Comparison of ENCODE assay signal across 29 mouse cellular contexts in genomic region chr3:149226723-149227122, GRCm38 (mm10).
A peak's percentile ranks its signal among the peaks of the same experiment; 100 is the strongest.
DNase-seq lines count a peak whose midpoint lies in the region; ATAC-seq and TF ChIP-seq lines count a peak whose summit lies in the region.
"Had no signal": no experiment of that assay in that cellular context is flagged by ENCODE, and none has a peak within 500 bp of the region (broad histone marks: within the 10 kb centered on the region; RNA-seq: fewer than 3 reads in every experiment).

No protein-coding gene starts in this region.

- no peak overlapping the region for H3K4me3 ChIP-seq in heart, embryonic 10.5 days
- H3K4me3 ChIP-seq in MEL (ENCODE audit: control insufficient read depth in 1 of 2, insufficient read depth in 1 of 2, low read depth in 2 of 2, low read length in 2 of 2) = peak overlapping the region in 1 of 2 experiments; percentile 4; a peak in 1 of 4 replicates
- no peak overlapping the region for H3K4me3 ChIP-seq in liver, embryonic 16.5 days (ENCODE audit: low read depth, low read length)
- no peak overlapping the region for H3K4me3 ChIP-seq in thymus, adult 2 months (ENCODE audit: control insufficient read depth, insufficient read depth, low read length)
- H3K4me3 ChIP-seq: embryonic facial prominence, embryonic 12.5 days; erythroblast, embryonic 14.5 days; forebrain, embryonic 15.5 days; heart, adult 2 months; heart, embryonic 15.5 days; hindbrain, embryonic 10.5 days; intestine, embryonic 15.5 days; limb, embryonic 15.5 days; megakaryocyte, embryonic 14.5 days had no signal

- no peak overlapping the region for H3K9ac ChIP-seq in MEL (ENCODE audit: control insufficient read depth, low read depth, low read length, poor library complexity, severe bottlenecking)
- no peak overlapping the region; the same call in 1 of the 2 replicates for H3K9ac ChIP-seq in liver, embryonic 16.5 days (ENCODE audit: low read depth, low read length)
- H3K9ac ChIP-seq: embryonic facial prominence, embryonic 12.5 days; forebrain, embryonic 15.5 days; heart, embryonic 15.5 days; intestine, embryonic 15.5 days; limb, embryonic 15.5 days had no signal

- H3K4me1 ChIP-seq in heart, embryonic 10.5 days = no peaks in the 10 kb centered on the region
- H3K4me1 ChIP-seq in MEL (ENCODE audit: control insufficient read depth in 1 of 2, insufficient read depth in 2 of 2, low read length in 2 of 2) = peaks cover 7 to 9% of the 10 kb centered on the region in 2 experiments
- H3K4me1 ChIP-seq in liver, embryonic 16.5 days (ENCODE audit: control insufficient read depth, low read depth, low read length) = no peaks in the 10 kb centered on the region; the same call in 1 of the 2 replicates
- H3K4me1 ChIP-seq in thymus, adult 2 months (replicated peaks; ENCODE audit: control insufficient read depth, insufficient read depth, low read length) = peaks cover 4% of the 10 kb centered on the region; the same call in 1 of the 2 replicates
- H3K4me1 ChIP-seq: embryonic facial prominence, embryonic 12.5 days; forebrain, embryonic 15.5 days; heart, embryonic 15.5 days; hindbrain, embryonic 10.5 days; intestine, embryonic 15.5 days; megakaryocyte, embryonic 14.5 days had no signal

- peak; percentile 64 for ATAC-seq in liver, embryonic 16.5 days (ENCODE audit: low read depth)
- ATAC-seq: forebrain, embryonic 15.5 days; hindbrain, embryonic 16.5 days; intestine, embryonic 15.5 days had no signal

- H3K79me2 ChIP-seq in MEL (ENCODE audit: control insufficient read depth, insufficient read depth, low read length, poor library complexity) = no peaks in the 10 kb centered on the region

- TF ChIP-seq EP300 in MEL (IDR thresholded peaks at IDR 0.05; ENCODE audit: low read depth in 1 of 2, low read length in 2 of 2) = peak; percentile 87 to 92

- TF ChIP-seq RAD21 in MEL (IDR thresholded peaks at IDR 0.05; ENCODE audit: low read depth, low read length) = no peak

- DNase-seq in heart, embryonic 10.5 days (ENCODE audit: low spot score) = peak; percentile 11
- no peak for DNase-seq in heart, postnatal 10 days
- DNase-seq in MEL (ENCODE audit: low read depth, low spot score) (peak; percentile 77), liver (peak; percentile 14)
- no peak for DNase-seq in thymus, adult 2 months
- no peak for DNase-seq in embryo, embryonic 10.5 days (ENCODE audit: low spot score)
- DNase-seq in frontal cortex, postnatal 25 days (ENCODE audit: low spot score in 2 of 2) = no peak
- DNase-seq: adrenal gland, postnatal 14 days; B cell, adult 2 months; cerebellum, adult 9-10 months; gastrocnemius, postnatal 14 days; heart, adult 2 months; kidney, adult 8-10 months; kidney, postnatal 10 days; left cerebral cortex, postnatal 4 days; midbrain, embryonic 14.5 days; thymus, postnatal 36 days had no signal

- TF ChIP-seq CTCF in MEL (IDR thresholded peaks at IDR 0.05 in 2 of 3, conservative IDR thresholded peaks at IDR 0.05 in 1 of 3; ENCODE audit: control insufficient read depth in 1 of 3, insufficient read depth in 1 of 3, low read depth in 2 of 3, low read length in 3 of 3, poor library complexity in 1 of 3, severe bottlenecking in 1 of 3) = no peak
- no peak for TF ChIP-seq CTCF in thymus, adult 2 months (IDR thresholded peaks at IDR 0.05; ENCODE audit: borderline replicate concordance, control insufficient read depth, extremely low read depth, insufficient read depth, low read length, poor library complexity)

- H3K27me3 ChIP-seq in heart, embryonic 10.5 days (ENCODE audit: insufficient read depth, poor library complexity, severe bottlenecking) = no peaks in the 10 kb centered on the region
- H3K27me3 ChIP-seq in MEL (ENCODE audit: control insufficient read depth in 1 of 2, insufficient read depth in 2 of 2, low read length in 2 of 2) = no peaks in the 10 kb centered on the region
- H3K27me3 ChIP-seq in liver, embryonic 16.5 days (ENCODE audit: control insufficient read depth, insufficient read depth, low read depth, low read length) = no peaks in the 10 kb centered on the region
- no peaks in the 10 kb centered on the region for H3K27me3 ChIP-seq in thymus, adult 2 months (ENCODE audit: control insufficient read depth, insufficient read depth, low read length)
- H3K27me3 ChIP-seq: CH12.LX; embryonic facial prominence, embryonic 12.5 days; forebrain, embryonic 15.5 days; heart, embryonic 15.5 days; intestine, embryonic 15.5 days; limb, embryonic 15.5 days; megakaryocyte, embryonic 14.5 days had no signal

- H3K9me3 ChIP-seq in heart, embryonic 10.5 days = no peaks in the 10 kb centered on the region
- no peaks in the 10 kb centered on the region for H3K9me3 ChIP-seq in MEL (replicated peaks; ENCODE audit: insufficient read depth, low read length)
- H3K9me3 ChIP-seq in liver, embryonic 16.5 days (replicated peaks; ENCODE audit: control insufficient read depth, low read length) = no peaks in the 10 kb centered on the region
- H3K9me3 ChIP-seq: embryonic facial prominence, embryonic 12.5 days; forebrain, embryonic 15.5 days; heart, embryonic 15.5 days; hindbrain, embryonic 10.5 days; intestine, embryonic 15.5 days; limb, embryonic 15.5 days had no signal

- no peaks in the 10 kb centered on the region for H3K36me3 ChIP-seq in heart, embryonic 10.5 days
- peaks cover 0 to 7% of the 10 kb centered on the region in 2 experiments; a peak in 2 of 4 replicates for H3K36me3 ChIP-seq in MEL (ENCODE audit: control insufficient read depth in 1 of 2, insufficient read depth in 2 of 2, low read length in 2 of 2)
- no peaks in the 10 kb centered on the region for H3K36me3 ChIP-seq in liver, embryonic 16.5 days (ENCODE audit: control insufficient read depth, insufficient read depth)
- no peaks in the 10 kb centered on the region for H3K36me3 ChIP-seq in thymus, adult 2 months (ENCODE audit: control insufficient read depth, insufficient read depth, low read length)
- H3K36me3 ChIP-seq: embryonic facial prominence, embryonic 12.5 days; forebrain, embryonic 15.5 days; G1E; heart, embryonic 15.5 days; hindbrain, embryonic 10.5 days; intestine, embryonic 15.5 days; limb, embryonic 15.5 days had no signal

- WGBS in heart, embryonic 10.5 days = 70% methylated on average over 4 of the region's 4 CpGs
- 26% methylated on average over 4 of the region's 4 CpGs for WGBS in liver, embryonic 16.5 days (ENCODE audit: insufficient replicate concordance)
- WGBS in thymus, adult 2 months = 59% methylated on average over 4 of the region's 4 CpGs

- no peak for TF ChIP-seq POLR2A in MEL (IDR thresholded peaks at IDR 0.05; ENCODE audit: control insufficient read depth in 1 of 2, insufficient read depth in 1 of 2, low read depth in 1 of 2, low read length in 2 of 2, poor library complexity in 1 of 2)
- TF ChIP-seq POLR2A in thymus, adult 2 months (IDR thresholded peaks at IDR 0.05; ENCODE audit: control insufficient read depth, extremely low read depth, insufficient read depth, low read length, poor library complexity) = no peak

- no peak overlapping the region for H3K27ac ChIP-seq in heart, embryonic 10.5 days
- H3K27ac ChIP-seq in MEL (ENCODE audit: control insufficient read depth, low read depth, low read length) = peak overlapping the region; percentile 66
- H3K27ac ChIP-seq in liver, embryonic 16.5 days (ENCODE audit: low read length) = no peak overlapping the region
- no peak overlapping the region for H3K27ac ChIP-seq in thymus, adult 2 months (ENCODE audit: control insufficient read depth, insufficient read depth, low read length)
- H3K27ac ChIP-seq: embryonic facial prominence, embryonic 12.5 days; forebrain, embryonic 15.5 days; heart, adult 2 months; heart, embryonic 15.5 days; hindbrain, embryonic 10.5 days; intestine, embryonic 15.5 days; limb, embryonic 15.5 days had no signal

- no peak overlapping the region for H3K4me2 ChIP-seq in liver, embryonic 16.5 days (ENCODE audit: low read depth, low read length)
- H3K4me2 ChIP-seq: embryonic facial prominence, embryonic 12.5 days; forebrain, embryonic 15.5 days; heart, embryonic 15.5 days; intestine, embryonic 15.5 days; limb, embryonic 15.5 days had no signal

- intact Hi-C loops in heart, postnatal 10 days (cut with DNase I) = no loop called here

TF ChIP-seq in MEL, 35 proteins besides CTCF, POLR2A, EP300 and RAD21 (continues in another document):
- TF ChIP-seq SMC3 (IDR thresholded peaks at IDR 0.05; ENCODE audit: low read depth, low read length) (no peak), POLR2AphosphoS5 (IDR thresholded peaks at IDR 0.05; ENCODE audit: borderline replicate concordance, low read depth, low read length) (no peak), RCOR1 (IDR thresholded peaks at IDR 0.05; ENCODE audit: low read depth, low read length) (peak; percentile 62; the same call in 1 of the 2 replicates), TCF12 (IDR thresholded peaks at IDR 0.05; ENCODE audit: low read depth, low read length) (peak; percentile 89), JUND (IDR thresholded peaks at IDR 0.05; ENCODE audit: low read depth, low read length) (no peak), MAFK (IDR thresholded peaks at IDR 0.05; ENCODE audit: borderline replicate concordance, low read depth, low read length) (peak; percentile 69; the same call in 1 of the 2 replicates), GABPA (IDR thresholded peaks at IDR 0.05; ENCODE audit: low read depth, low read length) (no peak), TBP (IDR thresholded peaks at IDR 0.05; ENCODE audit: low read depth, low read length) (no peak), MYC (IDR thresholded peaks at IDR 0.05; ENCODE audit: low read depth, low read length) (no peak), TAL1 (IDR thresholded peaks at IDR 0.05; ENCODE audit: low read length) (no peak), MAZ (IDR thresholded peaks at IDR 0.05; ENCODE audit: low read depth, low read length) (peak; percentile 33; the same call in 1 of the 2 replicates), UBTF (IDR thresholded peaks at IDR 0.05; ENCODE audit: borderline replicate concordance, insufficient read depth, low read depth, low read length) (no peak), CHD2 (IDR thresholded peaks at IDR 0.05; ENCODE audit: low read length) (no peak), ELF1 (IDR thresholded peaks at IDR 0.05; ENCODE audit: low read depth, low read length) (no peak), CHD1 (IDR thresholded peaks at IDR 0.05; ENCODE audit: low read depth, low read length) (no peak), USF1 (IDR thresholded peaks at IDR 0.05; ENCODE audit: low read depth, low read length) (no peak), NELFE (IDR thresholded peaks at IDR 0.05; ENCODE audit: low read depth, low read length) (0 out of 2 replicates have a peak, but pooled peaks have one; percentile 16), NRF1 (IDR thresholded peaks at IDR 0.05; ENCODE audit: insufficient read depth, low read depth, low read length, poor library complexity, severe bottlenecking) (no peak), ZNF384 (IDR thresholded peaks at IDR 0.05; ENCODE audit: low read depth, low read length) (peak; percentile 87), MXI1 (IDR thresholded peaks at IDR 0.05; ENCODE audit: low read depth, low read length) (no peak), POLR2AphosphoS2 (IDR thresholded peaks at IDR 0.05; ENCODE audit: low read length) (no peak), ZC3H11A (IDR thresholded peaks at IDR 0.05; ENCODE audit: low read depth, low read length) (no peak; the same call in 1 of the 2 replicates), MAX (IDR thresholded peaks at IDR 0.05; ENCODE audit: low read length) (no peak)

Comparison
In these comparisons a context has a peak if more than half of its experiments do, and no peak if none do; other contexts are left out.
1. DNase-seq: peak in heart, embryonic 10.5 days (single experiment), MEL (single experiment) and liver (single experiment); none in heart, postnatal 10 days (0 of 2), thymus, adult 2 months (single experiment), embryo, embryonic 10.5 days (single experiment) and frontal cortex, postnatal 25 days (0 of 2).